Mouse (Mus musculus) heart, adult 9 months (tissue): ENCODE measurements at regions not wholly inside any gene's neighbourhood (a gene's known extent, or its start where the extent isn't known, plus 50 kb on each side); places are given as distances from the start of the nearest gene placed in this dataset.

Experiments used
- DNase-seq, 2 experiments: peaks; one replicate each; pipeline ENCODE4 v3.0.0; 2022; ENCODE audit warnings: low spot score in 2 of 2

GRCm38 (mm10) chr3:143411655-143412054 lies 529.9 kb upstream of the Pkn2 start:
- no peak for DNase-seq

- DNase-seq: no peak
These were observed 517.2 kb upstream of the Pkn2 start for GRCm38 (mm10) chr3:143398966-143399365.

GRCm38 (mm10) chr3:143384357-143384756 lies 502.6 kb upstream of the Pkn2 start:
- no peak for DNase-seq

GRCm38 (mm10) chr3:143379193-143379592 lies 497.4 kb upstream of the Pkn2 start:
- peak; percentile 2 to 6 for DNase-seq

- no peak for DNase-seq
These were observed 495.6 kb upstream of the Pkn2 start for GRCm38 (mm10) chr3:143377446-143377845.

- DNase-seq: no peak
These were observed 493.8 kb upstream of the Pkn2 start for GRCm38 (mm10) chr3:143375527-143376061.

- DNase-seq: no peak
These were observed 491.7 kb upstream of the Pkn2 start for GRCm38 (mm10) chr3:143373501-143373900.

- no peak for DNase-seq
These were observed 487.2 kb upstream of the Pkn2 start for GRCm38 (mm10) chr3:143369002-143369401.

GRCm38 (mm10) chr3:143340032-143340431 lies 458.2 kb upstream of the Pkn2 start:
- DNase-seq: no peak

GRCm38 (mm10) chr3:143333339-143333738 lies 451.5 kb upstream of the Pkn2 start:
- no peak for DNase-seq

GRCm38 (mm10) chr3:143328521-143328920 lies 446.7 kb upstream of the Pkn2 start:
- DNase-seq: no peak

- DNase-seq: no peak
These were observed 445.8 kb upstream of the Pkn2 start for GRCm38 (mm10) chr3:143327652-143328051.

GRCm38 (mm10) chr3:143316457-143316856 lies 434.7 kb upstream of the Pkn2 start:
- DNase-seq: no peak

- DNase-seq: no peak
These were observed 410.0 kb upstream of the Pkn2 start for GRCm38 (mm10) chr3:143291793-143292192.

GRCm38 (mm10) chr3:143264132-143264531 lies 382.3 kb upstream of the Pkn2 start:
- no peak for DNase-seq

- no peak for DNase-seq
These were observed 370.8 kb upstream of the Pkn2 start for GRCm38 (mm10) chr3:143252643-143253042.

- DNase-seq: no peak
These were observed 370.2 kb upstream of the Pkn2 start for GRCm38 (mm10) chr3:143252008-143252407.

GRCm38 (mm10) chr3:143242691-143243090 lies 360.9 kb upstream of the Pkn2 start:
- DNase-seq: no peak

- DNase-seq: no peak
These were observed 359.0 kb upstream of the Pkn2 start for GRCm38 (mm10) chr3:143240545-143241383.

- no peak for DNase-seq
These were observed 356.7 kb upstream of the Pkn2 start for GRCm38 (mm10) chr3:143238546-143238945.

GRCm38 (mm10) chr3:143223999-143224729 lies 342.4 kb upstream of the Pkn2 start:
- no peak for DNase-seq

- no peak for DNase-seq
These were observed 311.6 kb upstream of the Pkn2 start for GRCm38 (mm10) chr3:143193263-143193970.
